Mouse (Mus musculus): ENCODE data around the gene Tmem191c.
"Not testable (repeated sequence)": the region's sequence is repeated elsewhere in the genome, so short reads cannot be mapped to it uniquely, and the experiment has no call there.

Gene Tmem191c

DNA sequence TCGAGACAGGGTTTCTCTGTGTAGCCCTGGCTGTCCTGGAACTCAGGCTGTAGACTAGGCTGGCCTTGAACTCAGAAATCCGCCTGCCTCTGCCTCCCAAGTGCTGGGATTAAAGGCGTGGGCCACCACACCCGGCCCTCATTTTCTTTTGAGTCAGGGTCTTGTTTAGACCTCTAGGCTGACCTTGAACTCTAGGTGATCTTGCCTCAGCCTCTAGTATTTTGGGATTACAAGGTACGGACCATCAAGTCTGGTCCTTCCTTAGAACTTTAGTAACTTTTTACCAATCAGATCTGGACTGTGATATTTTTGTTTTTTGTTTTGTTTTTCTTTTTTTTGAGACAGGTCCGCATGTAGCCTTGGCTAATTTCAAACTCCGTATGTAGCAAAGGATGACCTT lies at the start of gene Tmem191c:
TSS of gene Tmem191c (plus strand) at position 357 of the 400 bp plus-strand sequence.
- DNase-seq (ENCODE audit: extremely low spot score), result no peak

DNA sequence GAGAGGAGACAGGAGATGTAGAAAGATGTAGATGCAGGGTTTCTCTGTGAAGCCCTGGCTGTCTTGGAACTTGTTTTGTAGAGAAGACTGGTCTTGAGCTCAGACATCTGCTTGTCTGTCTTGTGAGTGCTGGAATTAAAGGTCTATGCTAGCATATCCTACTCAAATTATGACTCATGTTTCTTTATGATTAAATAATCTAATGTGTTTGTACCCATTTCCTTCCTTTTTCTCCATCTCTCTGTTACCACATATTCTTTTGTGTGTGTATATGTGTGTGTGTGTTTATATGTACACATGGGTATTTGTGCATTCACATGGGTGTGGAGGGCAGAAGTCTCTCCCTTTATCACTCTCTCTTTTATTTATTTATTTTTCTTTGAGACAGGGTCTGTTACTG lies 49.4 kb upstream of the Tmem191c start:
- no peak for DNase-seq (ENCODE audit: extremely low spot score)

DNA sequence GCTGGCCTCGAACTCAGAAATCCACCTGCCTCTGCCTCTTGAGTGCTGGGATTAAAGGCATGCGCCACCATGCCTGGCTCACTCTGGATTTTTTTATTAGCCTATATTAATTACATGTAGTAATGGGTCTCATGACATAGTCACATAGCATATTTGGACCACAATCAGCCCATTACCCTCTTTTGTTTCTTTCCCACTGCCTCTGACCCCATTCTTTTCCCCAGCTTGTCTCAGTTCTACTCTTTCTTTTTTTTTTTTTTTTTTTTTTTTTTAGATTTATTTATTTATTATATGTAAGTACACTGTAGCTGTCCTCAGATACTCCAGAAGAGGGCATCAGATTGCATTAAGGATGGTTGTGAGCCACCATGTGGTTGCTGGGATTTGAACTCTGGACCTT lies 44.4 kb upstream of the Tmem191c start:
- DNase-seq (ENCODE audit: extremely low spot score), result not testable (repeated sequence)

DNA sequence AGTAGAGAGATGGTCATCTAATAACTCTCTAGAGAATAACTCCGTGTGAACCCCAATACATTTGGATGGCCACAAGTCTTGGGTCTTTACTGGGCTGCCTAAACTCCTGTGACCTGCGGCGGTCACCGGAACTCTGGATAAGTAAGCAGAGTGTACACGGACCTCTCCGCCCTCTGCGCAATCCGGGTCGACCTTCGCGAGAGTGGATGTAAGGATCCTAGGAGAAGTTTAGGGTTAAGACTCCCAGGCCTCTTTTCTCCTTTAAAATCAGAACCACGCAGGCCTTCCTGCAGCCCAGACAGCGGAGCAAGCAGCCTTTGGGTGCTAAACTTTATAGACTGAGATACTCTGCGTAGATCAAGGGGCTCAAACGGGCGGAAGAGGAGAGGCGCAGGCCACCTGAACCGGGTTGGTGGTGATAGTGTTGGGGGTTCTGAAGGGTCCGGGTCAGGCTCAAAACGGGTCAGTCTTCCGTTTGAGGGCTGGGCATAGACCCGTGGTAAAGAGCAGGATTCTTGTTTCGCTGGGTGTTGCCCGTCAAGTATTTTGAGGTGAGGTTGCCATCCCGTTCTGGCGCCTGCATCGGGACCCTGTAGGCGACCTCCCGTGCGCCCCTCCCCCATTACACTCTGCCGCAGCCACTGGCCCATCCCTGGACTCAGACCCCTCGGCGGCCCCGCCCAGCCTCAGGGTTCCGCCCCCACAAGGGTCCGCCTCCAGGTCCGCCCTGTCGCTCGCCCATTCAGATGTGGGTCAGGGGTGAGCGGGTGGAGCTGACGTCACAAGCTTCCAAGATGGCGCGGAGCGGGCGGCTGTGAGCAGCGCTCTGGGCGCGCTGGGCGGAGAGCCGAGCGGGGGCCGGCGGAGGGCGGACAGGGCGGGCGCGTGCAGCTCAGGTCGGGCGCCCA lies 42.8 kb upstream of the Tmem191c start, which contains the start of gene Hic2:
TSS of gene Hic2 (plus strand) at position 779 of the 908 bp plus-strand sequence.
- peak; percentile 99 for DNase-seq (ENCODE audit: extremely low spot score)

DNA sequence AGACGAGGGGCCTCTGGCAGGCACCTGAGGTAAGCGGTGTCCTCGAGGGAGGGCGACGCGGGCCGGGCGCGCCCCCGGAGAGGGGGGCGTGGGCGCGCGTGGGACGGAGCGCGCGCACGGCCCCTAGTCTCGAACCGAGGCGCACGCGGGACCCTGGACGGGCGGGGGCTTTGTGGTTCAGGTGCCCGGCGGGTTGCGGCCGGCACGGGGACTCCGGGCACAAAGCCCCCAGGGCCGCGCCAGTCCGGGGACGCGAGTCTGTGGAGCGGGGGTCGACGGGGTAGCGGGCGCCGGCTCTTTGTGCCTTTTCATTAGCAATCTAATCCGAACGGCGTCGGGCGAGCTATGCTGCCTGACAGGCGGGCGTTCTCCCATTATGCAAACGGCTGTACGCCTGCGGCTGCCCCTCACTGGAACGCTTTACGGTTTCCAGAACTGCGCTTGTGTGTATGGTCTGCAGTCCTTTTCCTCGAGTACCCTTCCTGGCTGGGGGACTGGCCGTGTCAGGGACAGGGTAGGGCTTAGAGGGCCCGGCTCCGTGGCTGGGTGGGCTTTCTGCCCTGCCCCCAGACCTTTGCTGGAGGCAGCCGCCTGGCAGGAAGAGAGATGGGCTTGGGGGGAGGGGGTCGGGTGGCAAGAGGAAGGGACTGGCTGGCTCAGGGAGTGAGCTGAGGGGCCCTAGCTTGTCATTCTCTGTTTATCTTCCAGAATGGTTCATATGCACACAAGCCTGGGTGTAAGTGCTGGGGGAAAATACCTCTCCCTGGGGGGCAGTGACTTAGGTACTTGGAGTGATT lies 42.0 kb upstream of the Tmem191c start:
- DNase-seq (ENCODE audit: extremely low spot score), result peak; percentile 83

DNA sequence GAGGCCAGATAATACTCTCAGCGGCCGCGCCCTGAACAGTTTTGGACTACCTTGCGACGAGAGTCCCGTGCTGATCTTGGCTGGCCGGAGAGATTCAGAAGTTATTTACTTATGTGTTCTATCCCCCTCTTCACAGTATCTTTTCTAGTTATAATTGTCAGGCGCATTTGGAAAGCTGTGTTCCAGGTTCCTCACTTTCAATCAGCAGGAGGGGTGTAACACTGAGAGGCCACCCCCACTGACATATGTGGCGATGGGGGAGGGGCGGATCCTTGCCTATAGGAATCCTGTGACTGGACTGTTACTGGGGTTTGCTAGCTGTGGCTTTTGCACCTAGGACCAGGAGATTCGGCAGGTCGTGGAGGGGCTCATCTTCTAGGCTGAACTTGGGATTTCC lies 41.4 kb upstream of the Tmem191c start:
- peak; percentile 59 for DNase-seq (ENCODE audit: extremely low spot score)

DNA sequence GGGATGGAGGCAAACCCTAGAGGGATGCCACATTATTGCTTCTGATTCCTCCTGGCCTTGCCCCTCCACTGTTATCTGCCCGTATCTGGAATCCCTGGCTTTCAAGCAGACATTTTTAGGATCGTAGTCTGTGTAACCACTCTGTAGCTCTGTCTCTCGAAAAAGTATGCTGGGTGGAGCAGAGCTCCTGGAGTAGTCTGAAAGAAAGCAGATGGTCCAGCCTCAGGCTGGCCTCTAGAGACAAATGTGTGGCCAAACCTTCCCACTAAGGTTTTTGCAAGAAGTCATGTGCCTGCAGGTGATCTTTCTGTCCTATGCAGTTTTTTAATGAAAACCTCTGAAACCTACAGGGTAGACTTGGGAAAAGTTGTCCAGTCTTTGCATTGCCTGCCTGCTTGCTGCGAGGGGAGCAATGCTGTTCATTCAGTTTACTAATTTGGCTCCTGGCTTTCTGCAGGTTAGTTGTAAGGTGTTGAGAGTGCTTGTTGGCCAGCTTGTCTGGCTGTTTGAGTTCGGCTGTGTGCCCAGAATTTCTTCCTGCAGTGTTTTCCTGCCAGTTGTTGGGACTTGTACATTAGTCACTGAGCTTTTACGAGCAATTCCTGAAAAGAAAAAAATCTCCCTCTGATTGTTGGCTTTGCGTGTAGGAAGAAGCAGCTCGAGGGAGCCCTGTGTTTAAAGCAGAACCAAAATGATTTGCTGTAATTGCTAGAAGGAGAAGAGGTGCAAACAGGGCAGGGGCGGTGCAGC lies 40.8 kb upstream of the Tmem191c start:
- DNase-seq (ENCODE audit: extremely low spot score), result no peak

DNA sequence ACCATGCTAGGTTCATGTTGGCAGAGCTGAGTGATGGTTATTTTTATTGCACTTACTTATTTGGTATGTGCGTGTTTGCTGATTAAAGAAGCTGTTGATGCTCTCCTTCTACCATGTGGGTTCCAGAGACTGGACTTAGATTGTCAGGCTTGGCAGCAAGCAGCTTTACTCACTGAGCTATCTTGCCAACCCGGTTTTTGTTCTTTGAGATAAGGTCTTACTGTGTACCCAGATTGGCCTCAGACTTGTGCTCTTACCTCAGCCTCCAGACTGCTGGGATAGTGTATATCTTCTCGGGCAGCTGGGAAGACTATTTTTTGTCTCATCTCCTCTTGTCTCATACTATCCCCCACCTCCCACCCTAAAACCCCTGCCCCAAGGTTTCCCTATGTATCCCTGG lies 38.2 kb upstream of the Tmem191c start:
- no peak for DNase-seq (ENCODE audit: extremely low spot score)

DNA sequence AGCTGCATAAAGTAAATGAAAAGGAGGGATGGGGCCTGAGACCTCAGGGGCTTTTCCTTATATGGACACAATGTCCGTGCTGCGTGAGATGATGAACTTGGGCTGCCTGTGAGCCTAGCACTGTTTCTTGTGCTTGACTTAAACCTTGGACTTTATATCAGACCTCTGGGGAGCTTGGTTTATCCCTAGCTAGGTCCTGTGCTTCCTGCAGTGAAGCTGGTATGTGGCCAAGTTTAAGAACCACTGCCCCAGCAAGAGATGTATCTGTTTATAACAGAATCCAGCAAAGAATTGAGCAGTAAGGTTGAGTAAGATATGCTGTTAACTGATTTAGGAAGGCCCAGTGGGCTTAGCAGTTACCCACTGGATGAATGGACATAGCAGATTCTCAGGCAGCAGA lies 36.5 kb upstream of the Tmem191c start:
- no peak for DNase-seq (ENCODE audit: extremely low spot score)

DNA sequence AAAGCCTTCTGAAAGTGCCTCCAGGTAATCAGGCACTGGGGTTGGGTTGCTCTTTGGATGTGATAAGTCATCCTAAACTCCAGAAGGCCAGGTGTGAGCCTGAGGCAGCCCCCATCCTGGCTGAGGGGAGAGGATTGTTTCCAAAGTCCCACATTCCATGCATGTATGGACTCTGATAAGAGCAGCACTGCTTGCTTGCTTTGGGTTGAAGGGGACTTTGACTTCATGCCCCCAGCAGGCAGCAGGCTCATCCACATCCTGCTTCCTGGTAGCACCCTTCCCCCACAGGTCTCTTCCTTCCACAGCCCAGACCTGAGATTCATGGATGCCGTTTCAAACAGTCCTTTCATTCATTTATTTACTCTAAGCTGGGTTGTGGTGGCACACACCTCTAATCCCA lies 32.1 kb upstream of the Tmem191c start:
- no peak for DNase-seq (ENCODE audit: extremely low spot score)

DNA sequence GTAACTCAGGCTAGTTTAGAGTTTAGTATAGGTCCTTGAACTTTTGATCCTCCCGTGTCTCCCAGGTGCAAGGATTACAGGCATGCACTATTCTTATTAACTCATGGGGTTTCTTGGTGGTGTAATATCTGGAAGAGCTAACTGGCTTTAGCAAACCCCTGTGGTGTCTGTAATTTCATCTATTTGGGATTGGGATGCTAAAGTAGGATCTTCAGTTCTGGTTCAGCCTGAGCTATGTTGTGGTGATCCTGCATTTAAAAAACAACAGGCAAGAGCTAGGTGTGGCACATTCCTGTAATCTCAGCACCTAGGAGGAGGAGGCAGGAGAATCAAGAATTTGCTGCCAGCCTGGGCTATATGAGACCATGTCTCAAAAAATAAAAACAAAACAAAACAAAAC lies 30.9 kb upstream of the Tmem191c start:
- no peak for DNase-seq (ENCODE audit: extremely low spot score)

DNA sequence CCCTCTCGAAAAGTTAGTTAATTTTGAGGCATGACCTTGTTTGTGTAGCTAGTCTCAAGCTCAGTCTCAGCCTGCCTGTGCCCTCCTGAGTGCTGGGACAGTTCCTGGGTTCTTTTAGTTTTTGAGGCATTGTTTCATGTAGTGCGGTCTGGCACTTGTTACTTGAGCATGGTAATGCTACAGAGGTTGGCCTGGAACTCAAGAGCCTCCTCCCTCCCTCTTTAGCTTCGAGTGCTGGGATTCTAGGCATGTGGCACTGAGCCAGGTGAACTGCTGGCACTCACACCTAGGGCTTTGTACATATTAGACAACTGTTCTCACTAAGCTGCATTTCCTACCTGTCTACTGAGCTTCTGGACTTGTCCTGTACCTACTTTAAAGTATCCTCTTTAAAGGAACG lies 28.1 kb upstream of the Tmem191c start:
- no peak for DNase-seq (ENCODE audit: extremely low spot score)

DNA sequence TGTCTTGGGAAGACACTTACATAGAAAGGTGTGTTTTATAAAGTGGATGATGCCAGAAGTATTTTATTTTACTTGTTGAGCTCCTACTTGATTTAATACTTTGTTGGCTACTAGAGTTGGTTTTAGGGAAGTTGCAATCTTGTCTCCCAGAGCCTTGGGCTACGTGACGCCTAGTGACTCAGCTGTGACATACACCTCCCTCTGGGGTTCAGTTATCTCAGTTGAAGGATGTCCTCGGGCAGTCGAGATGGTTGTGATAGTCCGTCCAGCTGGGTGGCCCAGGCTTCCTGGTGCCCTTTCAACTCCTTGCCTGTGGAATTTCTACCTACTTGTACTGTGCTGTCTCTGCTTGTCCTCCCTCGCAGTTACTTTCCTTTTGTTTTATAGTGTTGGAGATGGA lies 26.7 kb upstream of the Tmem191c start:
- DNase-seq (ENCODE audit: extremely low spot score), result no peak

DNA sequence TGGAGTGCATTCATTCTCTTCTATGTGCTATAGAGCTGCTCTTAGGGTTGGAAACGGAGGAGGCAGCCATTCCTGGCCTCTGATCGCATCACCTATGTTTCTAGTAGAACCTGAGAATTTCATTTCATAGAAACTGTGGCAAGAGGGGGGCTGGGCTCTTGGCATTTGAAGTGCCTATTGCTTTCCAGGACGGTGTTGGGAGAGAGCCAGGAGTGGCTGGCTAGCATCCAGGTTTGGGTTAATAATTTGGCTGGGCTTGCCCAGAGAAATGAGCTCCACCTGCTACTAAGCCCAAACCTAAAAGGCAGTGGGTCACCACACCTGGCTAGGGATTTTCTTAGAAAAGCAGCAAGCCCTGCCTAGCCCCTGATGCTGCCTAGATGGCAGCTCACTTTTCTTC lies 24.3 kb upstream of the Tmem191c start:
- DNase-seq (ENCODE audit: extremely low spot score), result no peak

DNA sequence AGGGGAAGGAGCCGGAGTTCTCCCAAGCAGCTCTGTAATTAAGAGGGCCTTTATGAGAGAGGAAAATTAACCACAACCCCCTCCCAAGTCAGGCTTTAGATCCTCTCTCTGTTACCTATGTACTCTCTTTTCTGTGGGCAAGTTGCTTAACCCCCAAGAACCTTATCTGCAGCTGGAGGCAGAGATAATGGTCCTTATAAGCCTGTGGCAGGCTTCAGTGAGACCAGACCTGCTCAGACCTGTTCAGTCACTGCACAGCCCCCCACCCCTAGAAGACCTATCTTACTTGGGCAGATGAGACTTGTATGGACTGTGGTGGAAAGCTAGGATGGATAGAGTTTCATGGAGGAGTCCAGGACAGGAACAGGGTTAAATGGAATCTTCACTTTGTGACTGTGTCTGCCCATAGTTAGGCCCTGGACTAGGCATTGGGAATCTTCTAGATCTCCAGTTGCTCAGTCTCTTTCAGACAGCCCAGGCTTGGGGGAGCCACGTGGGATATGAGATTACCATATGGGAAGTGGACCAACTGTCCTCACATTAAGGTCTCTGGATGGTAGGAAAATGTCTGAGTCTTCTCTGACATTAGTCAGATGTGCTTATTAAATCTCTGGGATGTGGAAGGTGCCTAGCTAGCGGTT lies 23.7 kb upstream of the Tmem191c start:
- DNase-seq (ENCODE audit: extremely low spot score), result no peak

DNA sequence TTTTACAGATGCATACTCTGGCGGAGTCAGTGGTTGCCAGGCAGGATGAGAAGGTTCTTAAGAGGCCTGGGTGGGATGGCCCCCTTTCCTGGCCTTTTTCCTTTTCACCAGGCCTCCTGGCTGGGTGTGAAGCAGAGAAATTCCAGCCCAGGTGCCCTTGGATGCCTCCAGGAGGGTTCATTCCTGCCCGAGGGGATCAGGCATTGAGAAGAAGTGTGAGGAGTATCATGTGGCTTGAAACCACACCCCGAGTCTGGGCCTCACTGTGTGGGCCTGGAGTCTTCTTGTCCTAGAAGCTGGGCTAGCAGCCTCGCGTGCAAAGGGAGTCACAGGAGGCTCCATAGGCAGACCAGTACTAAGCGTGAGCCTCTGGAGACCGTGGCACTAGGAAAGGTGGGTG lies 23.0 kb upstream of the Tmem191c start:
- no peak for DNase-seq (ENCODE audit: extremely low spot score)

DNA sequence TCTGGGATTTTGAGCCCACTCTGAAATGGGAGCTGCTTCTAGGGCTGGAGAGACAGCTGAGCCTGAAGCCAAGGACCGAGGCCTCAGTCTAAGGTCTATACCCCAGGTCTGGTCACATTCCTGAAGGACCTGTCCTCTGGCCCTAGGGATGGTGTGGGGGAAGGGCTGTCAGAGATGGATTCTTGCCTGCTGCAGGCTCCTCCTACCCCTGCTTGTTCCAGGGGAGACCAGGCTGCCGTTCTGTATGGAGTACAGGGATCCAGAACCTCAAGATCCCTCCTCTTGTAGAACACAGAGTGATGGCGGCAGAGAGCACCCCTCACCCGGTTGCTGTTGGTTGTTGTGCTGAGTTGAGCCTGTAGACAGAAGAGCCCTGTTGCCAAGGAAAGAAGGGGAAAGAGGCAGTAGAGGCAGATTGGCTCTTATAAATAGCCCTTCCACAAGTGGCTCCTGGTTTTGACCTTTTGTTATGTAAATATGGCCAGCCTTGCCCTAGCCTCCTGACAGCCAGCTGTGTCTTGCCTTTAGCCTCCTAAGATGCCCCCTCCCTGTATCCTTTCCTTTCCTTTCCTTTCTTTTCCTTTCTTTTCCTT lies 21.8 kb upstream of the Tmem191c start:
- DNase-seq (ENCODE audit: extremely low spot score), result peak; percentile 28

DNA sequence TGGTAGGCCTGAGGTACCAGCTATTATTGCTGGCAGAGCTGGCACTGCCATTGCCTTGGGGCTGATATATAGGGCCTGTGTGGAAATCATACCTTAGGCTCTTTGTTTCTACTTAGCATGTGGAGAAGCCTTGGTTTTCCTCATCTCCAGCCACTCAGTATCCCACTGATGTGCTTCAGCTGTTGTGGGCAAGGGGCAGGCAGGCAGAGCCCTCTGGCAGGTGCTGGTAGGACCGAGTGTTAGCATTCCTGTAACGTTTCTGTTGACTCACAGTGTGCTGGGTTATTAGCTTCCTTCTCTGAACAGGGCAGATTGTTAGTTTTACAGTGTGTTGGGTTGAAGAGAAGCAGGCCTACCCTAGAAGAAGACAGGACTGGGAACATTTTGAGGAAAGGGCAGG lies 20.6 kb upstream of the Tmem191c start:
- no peak for DNase-seq (ENCODE audit: extremely low spot score)

DNA sequence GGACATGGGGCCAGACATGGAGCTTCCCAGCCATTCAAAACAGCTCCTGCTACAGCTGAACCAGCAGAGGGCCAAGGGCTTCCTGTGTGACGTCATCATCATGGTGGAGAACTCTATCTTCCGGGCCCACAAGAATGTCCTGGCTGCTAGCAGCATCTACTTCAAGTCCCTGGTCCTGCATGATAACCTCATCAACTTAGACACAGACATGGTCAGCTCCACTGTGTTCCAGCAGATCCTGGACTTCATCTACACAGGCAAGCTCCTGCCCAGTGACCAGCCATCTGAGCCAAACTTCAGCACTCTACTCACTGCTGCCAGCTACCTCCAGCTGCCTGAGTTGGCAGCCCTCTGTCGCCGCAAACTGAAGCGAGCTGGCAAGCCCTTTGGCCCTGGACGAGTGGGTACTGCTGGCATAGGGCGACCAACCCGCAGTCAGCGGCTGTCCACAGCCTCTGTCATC lies 18.5 kb upstream of the Tmem191c start:
- DNase-seq (ENCODE audit: extremely low spot score), result no peak

DNA sequence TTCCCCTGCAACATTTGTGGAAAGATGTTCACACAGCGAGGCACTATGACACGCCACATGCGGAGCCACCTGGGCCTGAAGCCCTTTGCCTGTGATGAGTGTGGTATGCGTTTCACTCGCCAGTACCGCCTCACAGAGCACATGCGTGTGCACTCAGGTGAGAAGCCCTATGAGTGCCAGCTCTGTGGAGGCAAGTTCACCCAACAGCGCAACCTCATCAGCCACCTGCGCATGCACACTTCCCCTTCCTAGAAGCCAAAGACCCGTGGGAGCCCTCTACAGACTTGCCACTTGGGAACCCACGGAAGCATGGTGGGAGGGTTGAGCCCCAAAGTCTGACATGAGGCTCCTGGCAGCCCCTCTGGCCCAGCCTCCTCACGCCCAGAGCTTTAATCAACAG lies 17.0 kb upstream of the Tmem191c start:
- no peak for DNase-seq (ENCODE audit: extremely low spot score)

DNA sequence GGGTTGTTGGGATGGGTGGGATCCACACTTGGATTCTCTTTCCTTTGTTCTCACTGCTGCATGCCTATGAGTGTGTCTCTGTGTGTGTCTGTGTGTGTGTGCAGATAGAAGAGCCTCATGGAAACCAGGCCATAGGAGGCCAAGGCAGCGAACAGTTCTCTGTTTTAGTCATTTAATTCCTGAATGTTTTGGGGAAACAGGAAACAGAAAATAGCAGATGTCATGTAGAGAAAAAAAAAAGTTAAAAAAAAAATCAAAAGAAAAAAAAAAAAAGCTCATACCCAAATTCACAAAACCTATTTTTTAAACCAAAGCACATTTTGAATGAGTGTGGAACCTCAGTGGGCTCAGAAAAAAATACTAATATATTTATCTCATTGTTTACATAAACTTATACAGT lies 14.5 kb upstream of the Tmem191c start:
- DNase-seq (ENCODE audit: extremely low spot score), result no peak

Data from embryo, embryonic 9.5 days (tissue).